Mouse (Mus musculus) neutrophil, adult 59 days (primary cell): ENCODE measurements around the gene Gm45140. TPM values are rescaled to one million over a fixed set of nuclear protein-coding genes. Genes with fewer than 3 reads are reported as not detected.

ENCODE experiments used
- total RNA-seq, 2 experiments: library from RNA; stranded (reverse); gene quantifications; 1 replicate in 1 of 2; 2 replicates in 1 of 2; pipeline ENCODE4 v1.2.4; 2023

Gene Gm45140
- total RNA-seq = 1 to 10 TPM; 5.4 to 6.4 TPM

DNA sequence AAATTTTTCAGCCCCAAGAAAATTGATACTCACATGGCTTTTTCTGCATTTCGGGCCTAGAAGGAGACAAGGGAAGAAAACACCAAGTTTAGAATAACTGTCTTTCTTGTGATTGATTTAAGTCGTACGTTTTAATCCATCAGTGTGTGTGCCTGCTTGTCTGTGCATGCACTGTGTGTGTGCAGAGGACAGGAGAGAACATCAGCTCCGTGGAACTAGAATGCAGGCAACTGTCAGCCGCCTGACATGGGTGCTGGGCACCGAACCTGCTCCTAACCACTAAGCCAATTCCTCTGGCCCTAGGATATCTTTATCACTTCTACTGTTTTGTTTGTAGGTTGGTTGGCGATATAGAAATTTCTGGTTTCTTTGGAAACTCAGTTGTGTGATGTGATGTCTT is at the start of gene Gm45140:
Gm45140 (minus strand) TSS at position 101 of the 400 bp plus-strand sequence.

DNA sequence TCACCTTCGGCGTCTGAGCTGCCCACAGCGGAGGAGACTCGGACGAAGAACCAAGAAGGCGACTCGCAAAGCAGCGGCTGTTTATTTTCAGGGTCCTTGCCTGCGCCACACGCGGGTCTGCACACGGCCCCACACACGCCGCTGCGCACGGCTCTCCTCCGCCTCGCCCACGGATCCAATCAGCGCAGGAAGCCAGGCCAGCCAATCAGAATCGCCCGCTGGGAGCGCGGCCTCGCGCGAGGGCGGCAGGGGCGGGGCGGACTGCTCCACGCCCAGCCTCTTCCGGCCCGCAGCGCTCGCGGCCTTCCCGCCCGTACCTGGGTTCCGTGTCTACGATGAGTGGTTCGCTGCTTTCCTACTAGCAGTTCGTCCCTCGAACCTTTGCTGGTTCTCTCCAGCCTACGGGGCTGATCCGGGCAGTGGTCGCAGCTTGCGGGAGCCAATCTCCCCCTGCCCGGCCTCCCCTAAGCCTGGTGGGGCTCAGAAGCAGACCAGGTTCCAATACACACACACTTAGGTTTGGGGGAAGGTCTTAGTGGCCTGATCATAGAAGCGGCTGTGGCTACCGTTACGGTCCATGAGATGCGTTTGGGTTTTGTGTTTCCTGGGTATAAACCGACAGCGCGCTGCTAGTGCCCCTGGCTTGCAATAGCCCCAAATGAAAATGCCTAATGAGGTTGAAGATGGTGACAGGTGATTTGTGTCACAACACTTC is 15.5 kb upstream of the Gm45140 start, which contains the start of gene Cnbp:
Cnbp (minus strand) TSS at position 207 of the 715 bp plus-strand sequence.

DNA sequence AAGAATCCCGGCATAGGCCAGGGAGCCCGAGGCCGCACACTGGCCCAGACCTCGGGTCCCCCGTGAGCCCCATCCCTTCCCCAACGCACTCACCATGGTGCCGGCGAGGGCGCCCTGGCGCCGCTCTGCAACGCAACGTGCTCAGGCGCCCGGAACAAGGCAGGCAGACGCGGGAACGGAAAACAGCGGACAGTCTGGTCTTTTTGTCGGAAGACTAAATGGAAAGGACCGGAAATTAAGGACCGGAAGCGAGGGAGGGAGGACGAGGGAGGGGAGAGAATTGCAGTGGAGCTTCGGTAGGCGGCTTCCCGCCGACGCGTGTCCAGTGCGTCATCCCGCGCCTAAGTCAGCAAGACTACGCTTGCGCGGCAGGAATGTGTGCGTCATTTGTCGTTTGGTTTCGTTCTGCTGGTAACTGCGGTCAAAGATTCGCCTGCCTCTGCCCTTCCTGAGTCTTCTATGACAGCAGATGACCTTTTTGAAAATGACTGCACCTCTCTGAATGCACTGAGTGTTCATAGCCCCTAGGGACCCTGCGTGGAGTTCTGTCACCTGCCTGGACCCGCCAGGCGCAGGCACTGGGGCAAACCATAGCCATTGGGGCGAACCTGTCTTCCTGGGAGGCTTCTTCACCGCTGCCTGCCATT is 3.1 kb upstream of the Gm45140 start, which contains the start of gene Isy1:
Isy1 (minus strand) TSS at position 248 of the 647 bp plus-strand sequence.

DNA sequence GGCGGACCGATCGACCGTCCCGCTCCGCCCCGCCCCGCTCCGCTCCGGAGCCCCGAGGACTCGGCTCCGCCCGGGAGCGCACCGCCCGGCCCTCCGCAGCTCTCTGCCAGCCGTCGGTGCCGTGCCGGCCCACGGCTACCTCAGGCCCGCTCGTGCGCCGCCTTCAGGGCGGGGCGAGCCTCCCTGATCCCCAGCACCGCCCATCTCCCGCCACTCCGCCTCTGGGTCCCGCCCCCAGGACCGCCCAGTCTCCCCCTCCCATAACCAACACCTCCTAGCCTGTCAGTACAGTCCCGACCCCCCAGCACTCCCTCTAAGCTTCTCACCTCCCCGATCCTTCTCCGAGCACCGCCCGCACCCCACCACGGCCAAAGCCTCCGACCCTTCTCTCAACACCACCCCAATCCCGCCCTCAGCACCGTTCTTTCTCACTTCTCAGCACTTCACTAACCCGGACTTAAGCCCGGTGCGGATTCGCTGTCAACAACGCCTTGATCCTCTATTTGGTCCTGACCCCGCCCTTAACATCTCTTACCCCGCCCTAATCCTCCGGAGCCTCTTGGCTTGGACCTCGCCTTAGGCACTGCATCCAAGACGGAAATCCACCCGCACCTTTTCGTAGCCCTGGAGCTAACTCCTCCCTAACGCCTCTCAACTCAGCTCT is 23.8 kb downstream of the Gm45140 start, which contains the start of gene Rab43:
Rab43 (minus strand) TSS at position 490 of the 664 bp plus-strand sequence.

DNA sequence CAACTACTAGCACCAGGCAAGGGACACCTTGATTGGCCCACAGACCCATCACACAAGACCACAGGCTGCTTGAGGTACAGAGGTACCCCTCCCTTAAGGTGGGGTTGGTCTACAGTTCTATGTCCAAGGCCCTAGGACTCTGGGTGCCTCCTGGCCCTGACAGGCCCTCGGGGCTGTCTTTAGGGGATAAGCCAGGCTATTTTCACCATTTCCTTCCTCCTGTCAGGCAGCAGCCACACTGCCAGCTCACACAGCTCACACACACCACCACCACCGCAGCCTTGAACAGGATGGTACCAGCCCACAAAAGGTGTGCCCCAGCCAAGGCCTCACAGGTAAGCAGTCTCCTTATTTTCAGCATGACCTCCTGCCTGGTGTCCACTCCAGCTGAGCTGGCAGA is 57.8 kb downstream of the Gm45140 start, which contains the start of gene Gp9:
Gp9 (plus strand) TSS at position 231 of the 400 bp plus-strand sequence.

Other genes with a start within 250 kb of the Gm45140 start
- under 1 TPM; 0.11 to 0.24 TPM for gene Prokr1, start 245.1 kb downstream of the Gm45140 start, total RNA-seq
- 1 to 10 TPM; 4.2 to 4.6 TPM for gene Aplf, start 163.6 kb downstream of the Gm45140 start, total RNA-seq
- not detected for gene Efcc1, start 104.9 kb downstream of the Gm45140 start, total RNA-seq
- 1 to 10 TPM; 2.7 to 4.9 TPM for gene Gp9, start 57.7 kb downstream of the Gm45140 start, total RNA-seq
- 10 to 100 TPM; 63.6 to 67.9 TPM for gene Rab43, start 23.6 kb downstream of the Gm45140 start, total RNA-seq
- 10 to 100 TPM; 18.7 to 31.5 TPM for gene Isy1, start 3.0 kb upstream of the Gm45140 start, total RNA-seq
- 100 to 1,000 TPM; 124 to 144 TPM for gene Cnbp, start 15.3 kb upstream of the Gm45140 start, total RNA-seq
- 10 to 100 TPM; 57.9 to 58.7 TPM for gene Copg1, start 52.0 kb upstream of the Gm45140 start, total RNA-seq
- 10 to 100 TPM; 12.6 to 13.9 TPM for gene Hmces, start 78.1 kb upstream of the Gm45140 start, total RNA-seq
- 1 to 10 TPM; 2.2 to 2.3 TPM for gene H1fx, start 145.8 kb upstream of the Gm45140 start, total RNA-seq
- 100 to 1,000 TPM; 322 to 363 TPM for gene Rab7, start 209.5 kb upstream of the Gm45140 start, total RNA-seq
- 100 to 1,000 TPM; 122 to 131 TPM for gene Rpn1, start 248.7 kb upstream of the Gm45140 start, total RNA-seq